Mouse (Mus musculus) CH12.LX (cell line): ENCODE results near the gene Cd2bp2. TPM values are rescaled to one million over a fixed set of nuclear protein-coding genes. Genes with fewer than 3 reads are reported as not detected.

Experiments used
- DNase-seq: peaks from one replicate; pipeline ENCODE4 v3.0.0-alpha.2; 2013; ENCODE audit errors: extremely low read depth
- H3K27ac ChIP-seq: 2 replicates; pipeline ENCODE4 v1.5.1; 2012; ENCODE audit warnings: low read depth, mild to moderate bottlenecking, control low read depth, moderate library complexity; ENCODE audit not compliant: insufficient read depth
- H3K27me3 ChIP-seq: replicated peaks from 2 replicates; pipeline ENCODE3; 2012; ENCODE audit warnings: inconsistent platforms
- H3K36me3 ChIP-seq, 2 experiments: replicated peaks in 1 of 2; 2 replicates each; pipeline versions ENCODE3 to v1.6.1; 2012; ENCODE audit warnings: inconsistent platforms in 1 of 2, low read length in 1 of 2, mild to moderate bottlenecking in 1 of 2, mixed read lengths in 1 of 2, moderate library complexity in 1 of 2; ENCODE audit not compliant: control insufficient read depth in 1 of 2, insufficient read depth in 1 of 2
- H3K4me1 ChIP-seq, 2 experiments: 2 replicates each; pipeline ENCODE4 v1.6.1; 2012; ENCODE audit warnings: inconsistent platforms in 1 of 2, moderate library complexity in 1 of 2; ENCODE audit not compliant: insufficient read depth in 2 of 2, control insufficient read depth in 1 of 2
- H3K4me2 ChIP-seq: 2 replicates; pipeline ENCODE4 v1.6.1; 2012; ENCODE audit warnings: low read depth, mild to moderate bottlenecking, control low read depth; ENCODE audit not compliant: poor library complexity, insufficient read depth, severe bottlenecking
- H3K4me3 ChIP-seq, 3 experiments: fragments of 150-350 bp in 1 of 3; sonication (generic) in 1 of 3; replicated peaks in 1 of 3; 2 replicates each; pipeline versions ENCODE3 to v1.5.1; 2011 to 2012; ENCODE audit warnings: low read depth in 2 of 3, low read length in 2 of 3, mild to moderate bottlenecking in 2 of 3, moderate library complexity in 2 of 3, control low read depth in 1 of 3, improper control_type of control experiment in 1 of 3, inconsistent platforms in 1 of 3, mixed read lengths in 1 of 3; ENCODE audit not compliant: poor library complexity in 1 of 3
- H3K79me2 ChIP-seq: replicated peaks from 2 replicates; pipeline ENCODE4 v1.6.1; 2012; ENCODE audit warnings: mild to moderate bottlenecking, moderate library complexity; ENCODE audit not compliant: control insufficient read depth, poor library complexity, insufficient read depth, severe bottlenecking; ENCODE audit errors: extremely low read depth
- H3K9ac ChIP-seq: 2 replicates; pipeline ENCODE4 v1.6.1; 2012; ENCODE audit warnings: low read depth, mild to moderate bottlenecking, control low read depth, moderate library complexity; ENCODE audit not compliant: insufficient read depth
- H3K9me3 ChIP-seq: replicated peaks from 2 replicates; pipeline ENCODE3; 2012; ENCODE audit warnings: low read length, inconsistent platforms, mixed read lengths
- BHLHE40 ChIP-seq: IDR thresholded peaks from 2 replicates; pipeline ENCODE4 v1.6.1; 2011; ENCODE audit warnings: mild to moderate bottlenecking, low read depth, low read length, improper control_type of control experiment
- CHD1 ChIP-seq: IDR thresholded peaks from 2 replicates; pipeline ENCODE4 v1.6.1; 2012; ENCODE audit warnings: low read depth, low read length, improper control_type of control experiment, inconsistent platforms
- CHD2 ChIP-seq: IDR thresholded peaks from 2 replicates; pipeline ENCODE4 v1.6.1; 2011; ENCODE audit warnings: low read length, improper control_type of control experiment
- CTCF ChIP-seq, 2 experiments: IDR thresholded peaks in 1 of 2; conservative IDR thresholded peaks in 1 of 2; 2 replicates each; pipeline ENCODE4 v1.5.1; 2011 to 2012; ENCODE audit warnings: low read depth in 2 of 2, low read length in 2 of 2, improper control_type of control experiment in 1 of 2, inconsistent platforms in 1 of 2, mild to moderate bottlenecking in 1 of 2, moderate library complexity in 1 of 2
- E2F4 ChIP-seq: IDR thresholded peaks from 2 replicates; pipeline ENCODE4 v1.6.1; 2011; ENCODE audit warnings: low read depth, low read length, improper control_type of control experiment; ENCODE audit not compliant: insufficient replicate concordance
- ELF1 ChIP-seq: IDR thresholded peaks from 2 replicates; pipeline ENCODE4 v1.6.1; 2014; ENCODE audit warnings: low read depth, mild to moderate bottlenecking, inconsistent platforms, low read length, improper control_type of control experiment
- EP300 ChIP-seq: IDR thresholded peaks from 2 replicates; pipeline ENCODE4 v1.6.1; 2011; ENCODE audit warnings: low read length, improper control_type of control experiment
- ETS1 ChIP-seq: conservative IDR thresholded peaks from 2 replicates; pipeline ENCODE4 v1.6.1; 2012; ENCODE audit warnings: low read depth, mild to moderate bottlenecking, inconsistent platforms, low read length, improper control_type of control experiment, moderate library complexity
- GABPA ChIP-seq: IDR thresholded peaks from 2 replicates; pipeline ENCODE4 v1.6.1; 2012; ENCODE audit warnings: low read depth, low read length, improper control_type of control experiment, inconsistent platforms; ENCODE audit not compliant: insufficient replicate concordance
- HCFC1 ChIP-seq: IDR thresholded peaks from 2 replicates; pipeline ENCODE4 v1.6.1; 2012; ENCODE audit warnings: low read depth, mild to moderate bottlenecking, inconsistent platforms, low read length, improper control_type of control experiment
- IRF4 ChIP-seq: IDR thresholded peaks from 2 replicates; pipeline ENCODE4 v1.6.1; 2014; ENCODE audit warnings: low read depth, mild to moderate bottlenecking, inconsistent platforms, low read length, improper control_type of control experiment
- JUN ChIP-seq: IDR thresholded peaks from 2 replicates; pipeline ENCODE4 v1.6.1; 2011; ENCODE audit warnings: low read depth, mild to moderate bottlenecking, low read length, improper control_type of control experiment, moderate library complexity; ENCODE audit not compliant: insufficient read depth
- JUND ChIP-seq: conservative IDR thresholded peaks from 2 replicates; pipeline ENCODE4 v1.6.1; 2011; ENCODE audit warnings: low read depth, low read length, improper control_type of control experiment
- KAT2A ChIP-seq: IDR thresholded peaks from 2 replicates; pipeline ENCODE4 v1.6.1; 2012; ENCODE audit warnings: low read length, improper control_type of control experiment, inconsistent platforms; ENCODE audit not compliant: insufficient replicate concordance
- MAFK ChIP-seq: IDR thresholded peaks from 2 replicates; pipeline ENCODE4 v1.6.1; 2011; ENCODE audit warnings: low read length, improper control_type of control experiment; ENCODE audit not compliant: insufficient replicate concordance
- MAX ChIP-seq: IDR thresholded peaks from 2 replicates; pipeline ENCODE4 v1.6.1; 2011; ENCODE audit warnings: low read length, improper control_type of control experiment
- MAZ ChIP-seq: IDR thresholded peaks from 2 replicates; pipeline ENCODE4 v1.6.1; 2012; ENCODE audit warnings: low read depth, mild to moderate bottlenecking, inconsistent platforms, low read length, improper control_type of control experiment, moderate library complexity
- MEF2A ChIP-seq: IDR thresholded peaks from 2 replicates; pipeline ENCODE4 v1.6.1; 2014; ENCODE audit warnings: low read depth, mild to moderate bottlenecking, inconsistent platforms, low read length, improper control_type of control experiment, borderline replicate concordance
- MXI1 ChIP-seq: IDR thresholded peaks from 2 replicates; pipeline ENCODE4 v1.6.1; 2011; ENCODE audit warnings: mild to moderate bottlenecking, low read depth, low read length, improper control_type of control experiment
- MYC ChIP-seq: IDR thresholded peaks from 2 replicates; pipeline ENCODE4 v1.6.1; 2011; ENCODE audit warnings: low read depth, mild to moderate bottlenecking, improper control_type of control experiment, low read length
- NELFE ChIP-seq: IDR thresholded peaks from 2 replicates; pipeline ENCODE4 v1.6.1; 2011; ENCODE audit warnings: low read depth, low read length, improper control_type of control experiment
- NRF1 ChIP-seq: IDR thresholded peaks from 2 replicates; pipeline ENCODE4 v1.6.1; 2014; ENCODE audit warnings: low read depth, mild to moderate bottlenecking, inconsistent platforms, low read length, improper control_type of control experiment, moderate library complexity
- PAX5 ChIP-seq: IDR thresholded peaks from 2 replicates; pipeline ENCODE4 v1.6.1; 2012; ENCODE audit warnings: low read length, inconsistent platforms, mixed read lengths
- POLR2A ChIP-seq: IDR thresholded peaks from 2 replicates; pipeline ENCODE4 v1.6.1; 2011; ENCODE audit warnings: low read depth, mild to moderate bottlenecking, improper control_type of control experiment, low read length
- POLR2AphosphoS2 ChIP-seq: IDR thresholded peaks from 2 replicates; pipeline ENCODE4 v1.6.1; 2011; ENCODE audit warnings: low read depth, low read length, improper control_type of control experiment
- RAD21 ChIP-seq: IDR thresholded peaks from 2 replicates; pipeline ENCODE4 v1.6.1; 2011; ENCODE audit warnings: low read depth, mild to moderate bottlenecking, low read length, improper control_type of control experiment, moderate library complexity
- RCOR1 ChIP-seq: conservative IDR thresholded peaks from 2 replicates; pipeline ENCODE4 v1.6.1; 2012; ENCODE audit warnings: low read depth, mild to moderate bottlenecking, inconsistent platforms, low read length, improper control_type of control experiment
- SIN3A ChIP-seq: IDR thresholded peaks from 2 replicates; pipeline ENCODE4 v1.6.1; 2012; ENCODE audit warnings: low read length, improper control_type of control experiment, inconsistent platforms
- SMC3 ChIP-seq: IDR thresholded peaks from 2 replicates; pipeline ENCODE4 v1.6.1; 2011; ENCODE audit warnings: low read depth, low read length, improper control_type of control experiment
- TBP ChIP-seq: conservative IDR thresholded peaks from 2 replicates; pipeline ENCODE4 v1.6.1; 2011; ENCODE audit warnings: low read depth, low read length, improper control_type of control experiment
- TCF12 ChIP-seq: IDR thresholded peaks from 2 replicates; pipeline ENCODE4 v1.6.1; 2014; ENCODE audit warnings: low read depth, mild to moderate bottlenecking, inconsistent platforms, low read length, improper control_type of control experiment
- UBTF ChIP-seq: IDR thresholded peaks from 2 replicates; pipeline ENCODE4 v1.6.1; 2012; ENCODE audit warnings: low read depth, mild to moderate bottlenecking, inconsistent platforms, low read length, improper control_type of control experiment, moderate library complexity
- USF1 ChIP-seq: IDR thresholded peaks from 2 replicates; pipeline ENCODE4 v1.6.1; 2014; ENCODE audit warnings: low read depth, mild to moderate bottlenecking, inconsistent platforms, low read length, improper control_type of control experiment
- USF2 ChIP-seq: conservative IDR thresholded peaks from 2 replicates; pipeline ENCODE4 v1.6.1; 2011; ENCODE audit warnings: low read depth, low read length, improper control_type of control experiment
- ZC3H11A ChIP-seq: IDR thresholded peaks from 2 replicates; pipeline ENCODE4 v1.6.1; 2012; ENCODE audit warnings: low read depth, mild to moderate bottlenecking, inconsistent platforms, low read length, improper control_type of control experiment
- ZKSCAN1 ChIP-seq: IDR thresholded peaks from 2 replicates; pipeline ENCODE4 v1.6.1; 2012; ENCODE audit warnings: low read depth, inconsistent platforms, low read length, improper control_type of control experiment, borderline replicate concordance
- ZMIZ1 ChIP-seq: IDR thresholded peaks from 2 replicates; pipeline ENCODE4 v1.6.1; 2012; ENCODE audit warnings: low read depth, mild to moderate bottlenecking, inconsistent platforms, low read length, improper control_type of control experiment
- ZNF384 ChIP-seq: IDR thresholded peaks from 2 replicates; pipeline ENCODE4 v1.6.1; 2012; ENCODE audit warnings: low read depth, low read length, improper control_type of control experiment, inconsistent platforms
- dilution Hi-C: fragments of 300-500 bp; cut with MboI; formaldehyde crosslinking; loops from 2 replicates; pipeline ENCODE4 v1.14.3; 2020; ENCODE audit warnings: low sequenced_read_pairs; ENCODE audit not compliant: extremely low pct_unique_long_range_greater_than_20kb, extremely low pct_ligation_motif_present
- in situ Hi-C: fragments of 300-500 bp; cut with MboI; formaldehyde crosslinking; loops from 3 replicates; pipeline ENCODE4 v1.14.3; 2019; ENCODE audit warnings: low sequenced_read_pairs, low pct_ligation_motif_present, low pct_unique_long_range_greater_than_20kb, mixed read lengths
- polyA plus RNA-seq: library from polyadenylated mRNA; unstranded; fragments of >175 nt; gene quantifications from 2 replicates; pipeline ENCODE4 v1.2.1, GENCODE M21; 2012; ENCODE audit warnings: low read depth; ENCODE audit not compliant: insufficient read length
- total RNA-seq, 2 experiments: library from RNA; depleted of rRNA; stranded (reverse); fragments of 300-350 nt in 1 of 2; fragments of >200 nt in 1 of 2; gene quantifications; 2 replicates each; pipeline ENCODE4 v1.2.3; 2012 to 2014

Cd2bp2 gene
- total RNA-seq (2012; rRNA removed) (66.8 and 78.5 TPM in 2 replicates), total RNA-seq (2014; rRNA removed) (62.4 and 63.3 TPM in 2 replicates), polyA plus RNA-seq (57.4 and 72.8 TPM in 2 replicates)

DNA sequence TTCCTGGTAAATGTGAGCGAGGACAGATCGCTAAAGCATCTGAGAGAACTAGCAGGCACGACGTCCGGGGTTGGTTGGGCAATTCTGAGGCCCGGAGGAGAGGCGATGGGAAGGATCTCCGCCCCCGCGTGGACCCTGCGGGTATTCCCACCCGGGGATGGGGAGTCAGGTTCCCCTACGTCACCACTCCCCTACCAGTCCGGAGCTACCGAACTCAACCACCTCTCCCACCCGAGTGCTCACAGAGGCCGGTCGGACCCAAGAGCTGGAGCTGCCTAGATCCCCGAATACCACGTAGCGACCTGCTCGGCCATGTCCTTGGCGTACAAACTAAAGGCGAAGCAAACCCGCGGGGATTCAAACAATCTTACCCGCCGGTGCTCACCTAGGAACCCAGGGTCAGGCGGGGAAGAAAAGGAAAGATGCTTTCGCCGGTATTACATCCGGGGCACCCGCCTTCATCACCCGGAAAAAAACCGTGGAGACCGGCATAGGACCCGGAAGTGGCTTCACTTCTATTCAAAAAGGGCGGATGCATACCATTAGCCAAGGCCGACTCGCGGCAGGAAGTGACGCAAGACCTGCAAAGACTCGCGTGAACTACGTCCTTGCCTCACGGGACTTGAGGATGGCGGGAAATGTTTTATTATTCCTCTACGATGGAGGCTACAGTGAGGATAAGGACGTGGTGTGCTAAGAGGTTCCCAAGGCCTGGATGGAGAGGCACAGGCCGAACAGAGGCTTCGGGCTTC, at the start of gene Cd2bp2:
TSS of gene Cd2bp2 (minus strand) at position 507 of the 752 bp plus-strand sequence.
- Histone ChIP-seq H3K4me2 (peak within 1 kb of the TSS; percentile 94), H3K9ac (peak within 1 kb of the TSS; percentile 99), H3K79me2 (peaks cover 27% of the 10 kb centered on the region), H3K27ac (peak within 1 kb of the TSS; percentile 86), H3K9me3 (no peaks in the 10 kb centered on the region), H3K4me1 (peaks cover 7 to 46% of the 10 kb centered on the region in 2 experiments; a peak in 3 of 4 replicates), H3K27me3 (no peaks in the 10 kb centered on the region), H3K4me3 (peak within 1 kb of the TSS; percentile 68 to 79 (median 78)), H3K36me3 (peaks cover 69 to 80% of the 10 kb centered on the region in 2 experiments)
- TF ChIP-seq MAX: peak; percentile 94
- TF ChIP-seq POLR2AphosphoS2: peak; percentile 96
- TF ChIP-seq MXI1: peak; percentile 84
- TF ChIP-seq NELFE: peak; percentile 95
- no peak for TF ChIP-seq NRF1
- TF ChIP-seq RCOR1: no peak
- TF ChIP-seq ZC3H11A: no peak
- TF ChIP-seq JUN: no peak
- peak; percentile 87 for TF ChIP-seq ZMIZ1
- peak; percentile 97 for TF ChIP-seq KAT2A
- TF ChIP-seq TCF12: peak; percentile 90
- peak; percentile 89 for TF ChIP-seq TBP
- TF ChIP-seq ETS1: peak; percentile 35; the same call in 1 of the 2 replicates
- peak; percentile 96 for TF ChIP-seq HCFC1
- TF ChIP-seq BHLHE40: peak; percentile 96
- peak; percentile 100 for TF ChIP-seq E2F4
- peak in 1 of 2 experiments; percentile 60; a peak in 2 of 4 replicates for TF ChIP-seq CTCF (conservative IDR thresholded peaks at IDR 0.05 in 1 of 2, IDR thresholded peaks at IDR 0.05 in 1 of 2; ENCODE audit: low read depth in 2 of 2, low read length in 2 of 2)
- TF ChIP-seq ZNF384: no peak
- TF ChIP-seq IRF4: no peak; the same call in 1 of the 2 replicates
- TF ChIP-seq ZKSCAN1: no peak
- peak; percentile 91 for TF ChIP-seq POLR2A
- peak; percentile 34; the same call in 1 of the 2 replicates for TF ChIP-seq MAZ
- no peak for TF ChIP-seq CHD1
- peak; percentile 99 for TF ChIP-seq CHD2
- peak; percentile 34 for TF ChIP-seq RAD21
- peak; percentile 99 for TF ChIP-seq ELF1
- no peak for TF ChIP-seq MAFK
- no peak for TF ChIP-seq EP300
- no peak for TF ChIP-seq PAX5
- TF ChIP-seq SMC3: peak; percentile 54
- TF ChIP-seq JUND: peak; percentile 43
- peak; percentile 89 for TF ChIP-seq SIN3A
- peak; percentile 79 for TF ChIP-seq MYC
- no peak for TF ChIP-seq USF1
- 0 out of 2 replicates have a peak, but pooled peaks have one; percentile 57 for TF ChIP-seq MEF2A
- TF ChIP-seq UBTF: peak; percentile 67; the same call in 1 of the 2 replicates
- no peak; the same call in 1 of the 2 replicates for TF ChIP-seq GABPA
- peak; percentile 36; the same call in 1 of the 2 replicates for TF ChIP-seq USF2
- in situ Hi-C loops (no loop called here), dilution Hi-C loops (no loop called here)
- peak; percentile 99 for DNase-seq
